Mouse (Mus musculus): ENCODE results near the gene Gatm. TPM values are rescaled to one million over a fixed set of nuclear protein-coding genes. Genes with fewer than 3 reads are reported as not detected.
A peak's percentile ranks its signal among the peaks of the same experiment; 100 is the strongest.

Gene Gatm
- polyA plus RNA-seq, 1 experiment from 2014 or later, result 30.6 TPM

- Histone ChIP-seq H3K36me3 (replicated peaks; ENCODE audit: insufficient read depth, low read length) (no peaks in the 10 kb centered on the region), H3K27me3 (ENCODE audit: insufficient read depth, low read length) (no peaks in the 10 kb centered on the region), H3K4me3 (ENCODE audit: low read depth, low read length) (no peak overlapping the region), H3K9me3 (ENCODE audit: low read length) (no peaks in the 10 kb centered on the region), H3K9ac (replicated peaks) (no peak overlapping the region), H3K4me1 (ENCODE audit: insufficient read depth) (peaks cover 8% of the 10 kb centered on the region; the same call in 1 of the 2 replicates), H3K27ac (ENCODE audit: low read depth) (peak overlapping the region; percentile 59), H3K4me2 (ENCODE audit: low read depth, low read length) (peak overlapping the region; percentile 30)
- TF ChIP-seq EP300 (IDR thresholded peaks at IDR 0.05; ENCODE audit: low read depth), result no peak
- WGBS (ENCODE audit: insufficient replicate concordance), result 24% methylated on average over 17 of the region's 17 CpGs
- DNase-seq (peak; percentile 53), ATAC-seq (peak; percentile 83)
These were observed 41.3 kb upstream of the Gatm start for GRCm38 (mm10) chr2:122652096-122653084.

DNA sequence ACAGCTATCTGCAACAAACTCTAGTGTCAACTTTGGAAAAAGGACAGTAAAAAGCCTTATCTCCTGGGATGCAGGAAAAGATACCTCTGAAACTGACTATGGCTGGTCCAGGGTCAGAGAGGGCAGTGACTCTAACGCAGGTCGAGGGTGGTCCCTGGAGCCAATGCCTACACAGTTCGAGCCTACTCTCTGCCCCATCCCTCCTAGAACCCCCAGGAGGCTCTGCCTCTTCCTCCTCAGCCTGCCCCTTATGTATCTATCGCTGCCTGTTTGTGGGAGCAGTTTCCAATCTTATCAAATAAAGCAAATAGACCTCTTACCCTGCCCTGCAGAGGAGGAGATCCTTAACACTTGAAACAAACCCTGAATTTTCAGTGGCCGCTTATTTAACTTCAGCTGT, 27.6 kb upstream of the Gatm start:
- Histone ChIP-seq H3K27me3 (ENCODE audit: insufficient read depth, low read length) (peaks cover 13% of the 10 kb centered on the region; the same call in 1 of the 2 replicates), H3K36me3 (replicated peaks; ENCODE audit: insufficient read depth, low read length) (no peaks in the 10 kb centered on the region), H3K4me3 (ENCODE audit: low read depth, low read length) (0 out of 2 replicates have a peak overlapping the region, but pooled peaks have one; percentile 42), H3K9me3 (ENCODE audit: low read length) (no peaks in the 10 kb centered on the region), H3K4me2 (ENCODE audit: low read depth, low read length) (0 out of 2 replicates have a peak overlapping the region, but pooled peaks have one; percentile 11), H3K4me1 (ENCODE audit: insufficient read depth) (no peaks in the 10 kb centered on the region), H3K27ac (ENCODE audit: low read depth) (no peak overlapping the region), H3K9ac (replicated peaks) (no peak overlapping the region)
- no peak for DNase-seq
- TF ChIP-seq EP300 (IDR thresholded peaks at IDR 0.05; ENCODE audit: low read depth), result no peak
- no peak for TF ChIP-seq CTCF (IDR thresholded peaks at IDR 0.05; ENCODE audit: low read depth)
- no peak for ATAC-seq
- WGBS (ENCODE audit: insufficient replicate concordance), result 39% methylated on average over 5 of the region's 5 CpGs

- peak overlapping the region; percentile 62 for H3K4me2 ChIP-seq (ENCODE audit: low read depth, low read length)
- 36% methylated on average over 12 of the region's 12 CpGs for WGBS (ENCODE audit: insufficient replicate concordance)
- H3K27me3 ChIP-seq (ENCODE audit: insufficient read depth, low read length), result peaks cover 13% of the 10 kb centered on the region; the same call in 1 of the 2 replicates
- H3K9me3 ChIP-seq (ENCODE audit: low read length), result no peaks in the 10 kb centered on the region
- H3K4me1 ChIP-seq (ENCODE audit: insufficient read depth), result no peaks in the 10 kb centered on the region
- H3K27ac ChIP-seq (ENCODE audit: low read depth), result no peak overlapping the region
- H3K36me3 ChIP-seq (replicated peaks; ENCODE audit: insufficient read depth, low read length), result peaks cover 3% of the 10 kb centered on the region; the same call in 1 of the 2 replicates
- H3K9ac ChIP-seq (replicated peaks), result no peak overlapping the region
- DNase-seq (no peak), ATAC-seq (no peak)
- peak overlapping the region; percentile 42 for H3K4me3 ChIP-seq (ENCODE audit: low read depth, low read length)
- TF ChIP-seq CTCF (IDR thresholded peaks at IDR 0.05; ENCODE audit: low read depth) (no peak), EP300 (IDR thresholded peaks at IDR 0.05; ENCODE audit: low read depth) (no peak)
These were observed 26.9 kb upstream of the Gatm start for GRCm38 (mm10) chr2:122638029-122638428.

GRCm38 (mm10) chr2:122637526-122637997, 26.5 kb upstream of the Gatm start:
- WGBS (ENCODE audit: insufficient replicate concordance), result 2% methylated on average over 36 of the region's 36 CpGs
- peak; percentile 78 for ATAC-seq
- Histone ChIP-seq H3K27ac (ENCODE audit: low read depth) (no peak overlapping the region), H3K4me2 (ENCODE audit: low read depth, low read length) (peak overlapping the region; percentile 62), H3K4me3 (ENCODE audit: low read depth, low read length) (peak overlapping the region; percentile 42), H3K4me1 (ENCODE audit: insufficient read depth) (no peaks in the 10 kb centered on the region), H3K27me3 (ENCODE audit: insufficient read depth, low read length) (peaks cover 13% of the 10 kb centered on the region; the same call in 1 of the 2 replicates), H3K9me3 (ENCODE audit: low read length) (no peaks in the 10 kb centered on the region), H3K9ac (replicated peaks) (no peak overlapping the region), H3K36me3 (replicated peaks; ENCODE audit: insufficient read depth, low read length) (peaks cover 7% of the 10 kb centered on the region; the same call in 1 of the 2 replicates)
- TF ChIP-seq EP300 (IDR thresholded peaks at IDR 0.05; ENCODE audit: low read depth), result no peak
- peak; percentile 95 for TF ChIP-seq CTCF (IDR thresholded peaks at IDR 0.05; ENCODE audit: low read depth)
- DNase-seq, result peak; percentile 84

- TF ChIP-seq EP300 (IDR thresholded peaks at IDR 0.05; ENCODE audit: low read depth) (no peak), CTCF (IDR thresholded peaks at IDR 0.05; ENCODE audit: low read depth) (no peak)
- Histone ChIP-seq H3K4me2 (ENCODE audit: low read depth, low read length) (peak within 1 kb of the TSS; percentile 62), H3K36me3 (replicated peaks; ENCODE audit: insufficient read depth, low read length) (peaks cover 9% of the 10 kb centered on the region; the same call in 1 of the 2 replicates), H3K4me3 (ENCODE audit: low read depth, low read length) (peak within 1 kb of the TSS; percentile 42), H3K9me3 (ENCODE audit: low read length) (no peaks in the 10 kb centered on the region), H3K9ac (replicated peaks) (no peak within 1 kb of the TSS), H3K27ac (ENCODE audit: low read depth) (no peak within 1 kb of the TSS), H3K4me1 (ENCODE audit: insufficient read depth) (peaks cover 1% of the 10 kb centered on the region), H3K27me3 (ENCODE audit: insufficient read depth, low read length) (peaks cover 13% of the 10 kb centered on the region; the same call in 1 of the 2 replicates)
- ATAC-seq, result no peak
- DNase-seq, result no peak
- WGBS (ENCODE audit: insufficient replicate concordance), result 53% methylated on average over 3 of the region's 3 CpGs
These were observed 25.6 kb upstream of the Gatm start, which contains the start of gene AA467197 for GRCm38 (mm10) chr2:122636686-122637085. TSS of gene AA467197 (plus strand) at chr2:122636986.

DNA sequence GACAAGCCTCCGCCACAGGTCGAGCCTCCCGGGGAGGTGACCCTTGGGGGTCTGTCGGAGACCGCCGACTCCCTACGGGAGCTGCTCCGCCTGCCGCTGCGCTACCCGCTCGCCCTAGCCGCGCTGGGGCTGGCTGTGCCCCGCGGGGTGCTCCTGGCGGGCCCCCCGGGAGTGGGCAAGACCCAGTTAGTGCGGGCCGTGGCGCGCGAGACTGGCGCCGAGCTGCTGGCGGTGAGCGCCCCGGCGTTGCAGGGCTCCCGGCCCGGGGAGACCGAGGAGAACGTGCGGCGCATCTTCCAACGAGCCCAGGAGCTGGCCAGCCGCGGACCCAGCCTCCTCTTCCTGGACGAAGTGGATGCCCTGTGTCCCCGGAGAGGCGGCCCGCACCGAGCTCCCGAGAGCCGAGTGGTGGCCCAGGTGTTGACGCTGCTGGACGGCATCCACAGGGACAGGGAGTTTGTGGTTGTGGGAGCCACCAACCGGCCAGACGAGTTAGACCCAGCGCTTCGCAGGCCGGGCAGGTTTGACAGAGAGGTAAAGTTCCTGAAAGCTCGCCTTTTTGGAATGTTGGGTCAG, 20.2 kb upstream of the Gatm start:
- H3K9ac ChIP-seq (replicated peaks), result peak overlapping the region; percentile 86
- H3K4me2 ChIP-seq (ENCODE audit: low read depth, low read length), result peak overlapping the region; percentile 100
- H3K36me3 ChIP-seq (replicated peaks; ENCODE audit: insufficient read depth, low read length), result peaks cover 9% of the 10 kb centered on the region; the same call in 1 of the 2 replicates
- ATAC-seq, result peak; percentile 54
- peaks cover 5% of the 10 kb centered on the region for H3K4me1 ChIP-seq (ENCODE audit: insufficient read depth)
- H3K4me3 ChIP-seq (ENCODE audit: low read depth, low read length), result peak overlapping the region; percentile 94
- peak overlapping the region; percentile 77 for H3K27ac ChIP-seq (ENCODE audit: low read depth)
- under 1% methylated on average over 50 of the region's 53 CpGs for WGBS (ENCODE audit: insufficient replicate concordance)
- no peaks in the 10 kb centered on the region for H3K9me3 ChIP-seq (ENCODE audit: low read length)
- peak; percentile 65 for DNase-seq
- no peaks in the 10 kb centered on the region for H3K27me3 ChIP-seq (ENCODE audit: insufficient read depth, low read length)
- TF ChIP-seq EP300 (IDR thresholded peaks at IDR 0.05; ENCODE audit: low read depth) (no peak), CTCF (IDR thresholded peaks at IDR 0.05; ENCODE audit: low read depth) (0 out of 2 replicates have a peak, but pooled peaks have one; percentile 6)
